Mouse (Mus musculus) olfactory bulb, adult 2 months (tissue): ENCODE data around the gene Atp6v0c. TPM values are rescaled to one million over a fixed set of nuclear protein-coding genes. Genes with fewer than 3 reads are reported as not detected.
"Not testable (repeated sequence)": the region's sequence is repeated elsewhere in the genome, so short reads cannot be mapped to it uniquely, and the experiment has no call there.

Experiments used
- H3K27ac ChIP-seq: fragments of 200-500 bp; 2 replicates; pipeline ENCODE4 v1.5.1; 2012; ENCODE audit warnings: low read depth, low read length; ENCODE audit not compliant: insufficient read depth
- H3K4me1 ChIP-seq: fragments of 200-500 bp; 2 replicates; pipeline ENCODE4 v1.6.1; 2012; ENCODE audit warnings: low read length; ENCODE audit not compliant: control insufficient read depth, insufficient read depth
- H3K4me3 ChIP-seq: fragments of 200-500 bp; 2 replicates; pipeline ENCODE4 v1.5.1; 2012; ENCODE audit warnings: mild to moderate bottlenecking, low read depth, low read length, moderate library complexity; ENCODE audit not compliant: insufficient read depth
- CTCF ChIP-seq: fragments of 200-500 bp; IDR thresholded peaks from 2 replicates; pipeline ENCODE4 v1.5.1; 2012; ENCODE audit warnings: low read depth, mild to moderate bottlenecking, low read length, moderate library complexity; ENCODE audit not compliant: insufficient read depth
- POLR2A ChIP-seq: fragments of 200-500 bp; IDR thresholded peaks from 2 replicates; pipeline ENCODE4 v1.6.1; 2012; ENCODE audit warnings: mild to moderate bottlenecking, low read depth, low read length, moderate library complexity; ENCODE audit not compliant: insufficient read depth
- WGBS: fragments of 180-500 bp; shearing (Covaris S2); methylation state at CpG from one replicate; pipeline ENCODE4 v1.1.7; 2018; 5-methylcytosine and 5-hydroxymethylcytosine counted together
- polyA plus RNA-seq: library from polyadenylated mRNA; stranded (reverse); fragments of >200 nt; gene quantifications from 2 replicates; pipeline ENCODE4 v1.2.4, GENCODE M21; 2012; ENCODE audit warnings: low replicate concordance; ENCODE audit not compliant: missing spikeins, insufficient read depth, insufficient read length

Atp6v0c gene
- polyA plus RNA-seq, 1 experiment: not detected

GRCm38 (mm10) chr17:24137226-24137880 lies 32.1 kb downstream of the Atp6v0c start:
- TF ChIP-seq POLR2A (no peak), CTCF (no peak)
- Histone ChIP-seq H3K27ac (no peak overlapping the region), H3K4me3 (no peak overlapping the region), H3K4me1 (peaks cover 5% of the 10 kb centered on the region)
- 50% methylated on average over 2 of the region's 2 CpGs for WGBS

GRCm38 (mm10) chr17:24134062-24134461 lies 35.4 kb downstream of the Atp6v0c start:
- TF ChIP-seq CTCF (no peak), POLR2A (no peak)
- H3K4me3 ChIP-seq: no peak overlapping the region

DNA sequence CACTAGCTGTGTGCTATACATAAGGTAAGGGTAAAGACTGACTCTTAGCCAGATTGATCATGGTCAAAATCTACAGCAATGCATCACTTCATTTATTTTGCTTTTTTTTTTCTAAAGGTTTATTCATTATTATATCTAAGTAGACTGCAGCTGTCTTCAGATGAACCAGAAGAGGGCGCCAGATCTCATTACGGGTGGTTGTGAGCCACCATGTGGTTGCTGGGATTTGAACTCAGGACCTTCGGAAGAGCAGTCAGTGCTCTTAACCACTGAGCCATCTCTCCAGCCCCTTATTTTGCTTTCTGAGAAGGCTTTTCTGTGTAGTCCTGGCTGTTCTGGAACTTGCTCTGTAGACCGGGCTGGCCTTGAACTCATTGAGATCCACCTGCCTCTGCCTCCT lies 36.6 kb downstream of the Atp6v0c start:
- H3K4me3 ChIP-seq, H3K27ac ChIP-seq, H3K4me1 ChIP-seq: not testable (repeated sequence)
- 92% methylated on average over 4 of the region's 4 CpGs for WGBS

More at GRCm38 (mm10) chr17:24134062-24134461, 35.4 kb downstream of the Atp6v0c start:
- Histone ChIP-seq H3K27ac (no peak overlapping the region), H3K4me1 (no peaks in the 10 kb centered on the region)

DNA sequence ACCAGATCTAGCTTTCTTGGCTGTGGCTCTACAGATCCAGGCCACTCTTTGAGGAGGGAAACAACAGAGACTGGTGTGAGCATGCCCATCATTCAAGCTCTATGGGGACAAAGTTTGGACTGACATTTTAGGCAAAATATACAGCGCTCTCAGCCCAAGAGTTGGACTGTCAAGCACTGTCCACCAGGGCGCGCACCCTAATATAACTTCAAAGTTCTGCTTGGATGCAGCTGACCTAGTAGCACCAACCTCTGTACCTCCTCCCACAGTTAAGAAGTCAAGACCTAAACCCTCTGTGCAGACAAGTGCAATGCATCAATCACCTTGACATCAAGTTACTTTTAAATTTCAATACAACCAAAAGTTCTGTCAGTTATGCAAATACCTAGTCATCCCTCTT lies 37.9 kb downstream of the Atp6v0c start:
- 85% methylated on average over 3 of the region's 3 CpGs for whole genome bisulfite sequencing
- H3K4me1 ChIP-seq: no peaks in the 10 kb centered on the region
- no peak overlapping the region for H3K4me3 ChIP-seq
- no peak overlapping the region for H3K27ac ChIP-seq
- TF ChIP-seq POLR2A (no peak), CTCF (no peak)

GRCm38 (mm10) chr17:24129246-24129645 lies 40.3 kb downstream of the Atp6v0c start:
- 89% methylated on average over 4 of the region's 4 CpGs for WGBS
- not testable (repeated sequence) for H3K4me1 ChIP-seq, H3K27ac ChIP-seq, H3K4me3 ChIP-seq

DNA sequence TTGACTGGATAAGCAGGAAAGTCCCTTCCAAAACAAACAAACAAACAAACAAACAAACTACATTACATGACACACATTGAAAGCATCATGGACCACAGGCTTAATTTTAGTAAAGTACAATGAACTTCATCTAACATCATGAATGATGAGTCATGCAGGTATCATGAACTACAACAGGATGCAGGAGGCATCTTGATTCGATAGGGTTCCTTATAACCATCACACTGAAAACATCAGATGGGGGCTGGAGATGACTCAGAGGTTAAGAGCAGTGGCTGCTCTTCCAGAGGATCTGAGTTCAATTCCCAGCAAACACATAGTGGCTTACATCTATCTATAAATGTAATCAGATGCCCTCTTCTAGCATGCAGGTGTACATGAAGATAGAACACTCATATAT lies 41.9 kb downstream of the Atp6v0c start:
- WGBS: 55% methylated on average over 1 of the region's 1 CpGs
- H3K4me3 ChIP-seq: no peak overlapping the region
- TF ChIP-seq POLR2A (no peak), CTCF (no peak)
- H3K4me1 ChIP-seq: no peaks in the 10 kb centered on the region; the same call in 1 of the 2 replicates
- H3K27ac ChIP-seq: no peak overlapping the region

DNA sequence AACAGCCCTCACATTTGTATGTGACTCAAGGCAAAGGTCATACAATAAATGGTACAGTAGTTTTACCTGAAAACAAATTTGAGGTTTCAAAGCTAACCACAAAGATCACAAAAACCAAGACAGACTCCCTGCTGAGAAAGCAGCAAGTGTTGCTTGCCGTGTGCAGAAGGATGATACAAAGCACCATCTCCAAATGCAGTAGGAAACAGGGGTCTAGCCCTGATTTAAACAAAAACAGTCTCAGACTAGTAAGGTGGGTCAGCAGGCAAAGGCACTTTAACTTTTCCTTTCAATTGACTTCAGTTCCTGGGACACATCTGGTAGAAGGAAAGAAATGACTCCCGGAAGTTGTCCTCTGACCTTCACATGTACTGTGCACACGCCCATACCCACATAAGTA lies 42.7 kb downstream of the Atp6v0c start:
- no peak overlapping the region for H3K27ac ChIP-seq
- no peaks in the 10 kb centered on the region; the same call in 1 of the 2 replicates for H3K4me1 ChIP-seq
- WGBS: 74% methylated on average over 3 of the region's 3 CpGs
- TF ChIP-seq POLR2A (no peak), CTCF (no peak)
- H3K4me3 ChIP-seq: no peak overlapping the region

DNA sequence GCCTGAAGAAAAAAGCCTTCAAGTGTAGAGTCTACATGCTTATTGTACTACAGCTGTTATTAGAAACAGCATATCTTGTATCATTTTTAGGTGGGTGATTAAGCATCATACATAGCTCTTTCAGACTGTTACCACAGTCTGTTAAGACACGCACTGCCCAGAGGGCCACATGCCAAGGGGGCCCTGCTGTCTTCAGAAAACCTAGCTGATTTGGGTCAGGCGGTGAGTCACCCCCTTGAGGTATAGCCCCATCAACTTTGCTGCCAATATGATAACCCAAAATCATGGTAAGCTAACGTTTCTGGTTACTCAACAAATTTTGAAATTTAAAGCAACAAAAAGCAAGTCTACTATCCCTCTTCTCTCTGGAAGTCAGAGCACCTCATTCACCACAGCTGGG lies 50.1 kb downstream of the Atp6v0c start:
- H3K4me3 ChIP-seq: no peak overlapping the region
- no peak overlapping the region for H3K27ac ChIP-seq
- TF ChIP-seq POLR2A (no peak), CTCF (no peak)
- WGBS: 70% methylated on average over 3 of the region's 3 CpGs
- H3K4me1 ChIP-seq: peaks cover 2% of the 10 kb centered on the region; the same call in 1 of the 2 replicates

Other genes with a start within 250 kb of the Atp6v0c start
- not detected in 2 replicates for gene Sbp, start 228.0 kb downstream of the Atp6v0c start, polyA plus RNA-seq
- not detected in 2 replicates for gene Sbpl, start 214.4 kb downstream of the Atp6v0c start, polyA plus RNA-seq
- gene Prss30, start 189.1 kb downstream of the Atp6v0c start, polyA plus RNA-seq: not detected in 2 replicates
- gene Prss22, start 171.6 kb downstream of the Atp6v0c start, polyA plus RNA-seq: not detected in 2 replicates
- not detected in 2 replicates for gene Prss27, start 131.6 kb downstream of the Atp6v0c start, polyA plus RNA-seq
- not detected in 2 replicates for gene Kctd5, start 96.2 kb downstream of the Atp6v0c start, polyA plus RNA-seq
- gene Pdpk1, start 18.8 kb downstream of the Atp6v0c start, polyA plus RNA-seq: not detected in 2 replicates
- gene Amdhd2, start 5.9 kb downstream of the Atp6v0c start, polyA plus RNA-seq: not detected in 2 replicates
- gene Tbc1d24, start 35.9 kb upstream of the Atp6v0c start, polyA plus RNA-seq: not detected in 2 replicates
- gene Ntn3, start 39.8 kb upstream of the Atp6v0c start, polyA plus RNA-seq: not detected in 2 replicates
- not detected in 2 replicates for gene Tedc2, start 51.1 kb upstream of the Atp6v0c start, polyA plus RNA-seq
- gene Ccnf, start 81.8 kb upstream of the Atp6v0c start, polyA plus RNA-seq: not detected in 2 replicates
- not detected in 2 replicates for gene Abca17, start 181.4 kb upstream of the Atp6v0c start, polyA plus RNA-seq
- 91.3 TPM in 1 of 2 replicates, not detected in the other for gene Abca3, start 182.2 kb upstream of the Atp6v0c start, polyA plus RNA-seq
- gene Rnps1, start 244.9 kb upstream of the Atp6v0c start, polyA plus RNA-seq: not detected in 2 replicates